Mouse (Mus musculus) lung, postnatal 0 days (tissue): ENCODE results near the gene Vrk1. TPM values are rescaled to one million over a fixed set of nuclear protein-coding genes. Genes with fewer than 3 reads are reported as not detected.

ENCODE experiments used
- ATAC-seq: fragments of 200-750 bp; cut with Nextera tagmentation; 2 replicates; pipeline ENCODE4 v1.8.0; 2017; ENCODE audit warnings: moderate library complexity
- DNase-seq: peaks from one replicate; pipeline ENCODE4 v3.0.0-alpha.2; 2016; ENCODE audit warnings: low spot score
- H3K27ac ChIP-seq: fragments of 300-500 bp; sonication (generic); 2 replicates; pipeline ENCODE4 v1.5.1; 2014; ENCODE audit warnings: antibody characterized with exemption, mild to moderate bottlenecking, low read length, mixed read lengths
- H3K27me3 ChIP-seq: fragments of 300-500 bp; sonication (generic); replicated peaks from 2 replicates; pipeline ENCODE4 v1.6.1; 2014; ENCODE audit warnings: low read length, mixed read lengths; ENCODE audit not compliant: insufficient read depth
- H3K36me3 ChIP-seq: fragments of 300-500 bp; sonication (generic); 2 replicates; pipeline ENCODE4 v1.6.1; 2014; ENCODE audit warnings: low read length, mixed read lengths; ENCODE audit not compliant: insufficient read depth
- H3K4me1 ChIP-seq: fragments of 300-500 bp; sonication (generic); 2 replicates; pipeline ENCODE4 v1.6.1; 2014; ENCODE audit warnings: antibody characterized with exemption, low read depth, low read length, mixed read lengths; ENCODE audit not compliant: insufficient read depth
- H3K4me2 ChIP-seq: fragments of 300-500 bp; sonication (generic); replicated peaks from 2 replicates; pipeline ENCODE4 v1.6.1; 2014; ENCODE audit warnings: low read depth, mild to moderate bottlenecking, low read length, moderate library complexity, mixed read lengths
- H3K4me3 ChIP-seq: fragments of 300-500 bp; sonication (generic); 2 replicates; pipeline ENCODE4 v1.5.1; 2014; ENCODE audit warnings: low read depth, low read length
- H3K9ac ChIP-seq: fragments of 300-500 bp; sonication (generic); replicated peaks from 2 replicates; pipeline ENCODE4 v1.6.1; 2014; ENCODE audit warnings: low read depth, mild to moderate bottlenecking
- H3K9me3 ChIP-seq: fragments of 300-500 bp; sonication (generic); 2 replicates; pipeline ENCODE4 v1.6.1; 2016; ENCODE audit warnings: low read length, mixed read lengths
- CTCF ChIP-seq: IDR thresholded peaks from 2 replicates; pipeline ENCODE4 v1.5.1; 2016; ENCODE audit warnings: antibody characterized with exemption, mild to moderate bottlenecking
- EP300 ChIP-seq: IDR thresholded peaks from 2 replicates; pipeline ENCODE4 v1.6.1; 2016; ENCODE audit warnings: antibody characterized with exemption, mild to moderate bottlenecking, control low read depth
- WGBS: fragments of 180-500 bp; shearing (Covaris S2); extraction: QIAGEN DNeasy Blood & Tissue Kit; methylation state at CpG from one replicate; pipeline ENCODE4 v1.1.7; 2014; 5-methylcytosine and 5-hydroxymethylcytosine counted together
- polyA plus RNA-seq: library from polyadenylated mRNA; unstranded; fragments of >200 nt; fragmentation: Nextera tagmentation; extraction: Ambion mirVana; gene quantifications from 2 replicates; pipeline ENCODE4 v1.2.1, GENCODE M21; 2015

Vrk1 gene
- polyA plus RNA-seq, 1 experiment from 2014 or later: 23.6 TPM

- TF ChIP-seq CTCF (no peak), EP300 (no peak)
- WGBS: 73% methylated on average over 14 of the region's 14 CpGs
- no peak overlapping the region for H3K4me3 ChIP-seq
Measured at GRCm38 (mm10) chr12:106123276-106123675, 113.2 kb downstream of the Vrk1 start.

GRCm38 (mm10) chr12:106124581-106124980 is 114.6 kb downstream of the Vrk1 start:
- ATAC-seq: no peak
- no peak overlapping the region for H3K27ac ChIP-seq
- H3K36me3 ChIP-seq: no peaks in the 10 kb centered on the region
- no peaks in the 10 kb centered on the region for H3K9me3 ChIP-seq
- H3K4me2 ChIP-seq: no peak overlapping the region
- no peaks in the 10 kb centered on the region for H3K4me1 ChIP-seq
- H3K9ac ChIP-seq: no peak overlapping the region
- WGBS: 92% methylated on average over 3 of the region's 3 CpGs
- TF ChIP-seq CTCF (no peak), EP300 (no peak)
- H3K4me3 ChIP-seq: no peak overlapping the region
- no peak for DNase-seq
- H3K27me3 ChIP-seq: no peaks in the 10 kb centered on the region

More at GRCm38 (mm10) chr12:106123276-106123675, 113.2 kb downstream of the Vrk1 start:
- Histone ChIP-seq H3K4me2 (no peak overlapping the region), H3K9me3 (no peaks in the 10 kb centered on the region), H3K9ac (no peak overlapping the region), H3K27ac (no peak overlapping the region), H3K27me3 (no peaks in the 10 kb centered on the region), H3K36me3 (no peaks in the 10 kb centered on the region), H3K4me1 (no peaks in the 10 kb centered on the region)
- no peak for ATAC-seq
- DNase-seq: no peak

Other genes with a start within 250 kb of the Vrk1 start
- gene Papola, start 225.5 kb upstream of the Vrk1 start, polyA plus RNA-seq: 102 and 116 TPM in 2 replicates